Mouse (Mus musculus): Measurements from ENCODE around the gene Rnf38.

Gene Rnf38

DNA sequence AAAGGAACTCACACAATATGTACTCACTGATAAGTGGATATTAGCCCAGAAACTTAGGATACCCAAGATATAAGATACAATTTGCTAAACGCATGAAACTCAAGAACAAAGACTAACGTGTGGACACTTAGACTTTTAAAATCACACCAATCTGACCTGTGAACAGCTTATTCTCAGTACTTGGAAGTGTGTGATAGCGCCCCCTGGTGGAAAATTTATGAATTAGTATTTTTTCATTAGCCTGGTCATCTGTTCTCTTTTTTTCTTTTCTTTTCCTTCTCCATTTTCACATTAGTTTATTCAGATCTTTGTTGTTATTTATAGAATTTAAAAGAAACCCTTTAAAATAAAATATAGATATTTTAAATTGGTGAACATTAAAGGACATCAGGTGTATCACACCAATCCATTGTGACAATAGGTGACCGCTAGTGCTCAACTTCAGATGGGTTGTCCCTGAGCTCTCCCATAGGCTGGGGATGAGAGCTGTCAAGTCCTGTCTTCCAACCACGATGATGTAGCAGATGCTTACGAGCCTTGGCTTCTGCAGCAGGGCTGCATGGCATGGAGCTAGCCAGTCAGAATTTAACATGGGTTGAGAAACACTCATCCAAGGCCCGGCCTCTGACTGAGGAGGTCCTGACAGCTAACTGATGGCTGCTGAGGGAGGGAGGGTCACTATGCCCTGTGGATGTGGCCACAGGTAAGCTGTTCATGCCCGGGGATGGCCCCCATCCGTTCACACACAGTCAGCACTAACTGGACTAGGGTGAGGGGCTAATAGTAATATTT is 114.0 kb downstream of the Rnf38 start:
- in situ Hi-C loops (cut with MboI, MseI): loop anchor here (5.0 kb wide), 1 partner anchor 47 kb away; no protein-coding TSS in a partner anchor

- in situ Hi-C loops (cut with MboI, MseI): loop anchor here (5.0 kb wide), 1 partner anchor 43 kb away; no protein-coding TSS in a partner anchor
Measured at GRCm38 (mm10) chr4:44115046-44115445, 118.5 kb downstream of the Rnf38 start.

GRCm38 (mm10) chr4:44113393-44114138 is 120.0 kb downstream of the Rnf38 start:
- in situ Hi-C loops (cut with MboI, MseI): no loop called here

- in situ Hi-C loops (cut with MboI, MseI): no loop called here
Measured at GRCm38 (mm10) chr4:44112741-44113140, 120.8 kb downstream of the Rnf38 start.

GRCm38 (mm10) chr4:44110771-44111170 is 122.8 kb downstream of the Rnf38 start:
- in situ Hi-C loops (cut with MboI, MseI): no loop called here

- in situ Hi-C loops (cut with MboI, MseI): no loop called here
Measured at GRCm38 (mm10) chr4:44108297-44108696, 125.3 kb downstream of the Rnf38 start.

DNA sequence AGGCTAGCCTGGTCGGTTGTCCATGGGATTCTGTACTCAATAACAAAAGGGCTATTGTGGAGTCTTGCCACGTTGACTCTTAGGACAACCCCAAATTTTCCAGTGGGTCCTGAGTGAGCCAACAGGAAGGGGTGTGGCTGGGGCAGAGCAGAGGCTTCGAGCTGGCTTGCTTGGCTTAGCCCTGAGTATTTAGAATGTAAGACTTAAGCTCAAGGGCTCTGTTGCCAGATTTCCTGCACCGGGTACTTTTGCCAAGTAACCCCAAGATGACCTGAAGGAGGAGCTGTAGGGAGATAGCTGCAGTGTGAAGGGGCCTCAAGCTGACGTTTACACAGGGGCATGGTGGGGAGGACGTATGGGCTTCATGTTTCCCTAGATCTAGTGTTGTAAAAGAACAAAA is 126.2 kb downstream of the Rnf38 start:
- in situ Hi-C loops (cut with MboI, MseI): no loop called here

GRCm38 (mm10) chr4:44106297-44106821 is 127.2 kb downstream of the Rnf38 start:
- in situ Hi-C loops (cut with MboI, MseI): no loop called here

DNA sequence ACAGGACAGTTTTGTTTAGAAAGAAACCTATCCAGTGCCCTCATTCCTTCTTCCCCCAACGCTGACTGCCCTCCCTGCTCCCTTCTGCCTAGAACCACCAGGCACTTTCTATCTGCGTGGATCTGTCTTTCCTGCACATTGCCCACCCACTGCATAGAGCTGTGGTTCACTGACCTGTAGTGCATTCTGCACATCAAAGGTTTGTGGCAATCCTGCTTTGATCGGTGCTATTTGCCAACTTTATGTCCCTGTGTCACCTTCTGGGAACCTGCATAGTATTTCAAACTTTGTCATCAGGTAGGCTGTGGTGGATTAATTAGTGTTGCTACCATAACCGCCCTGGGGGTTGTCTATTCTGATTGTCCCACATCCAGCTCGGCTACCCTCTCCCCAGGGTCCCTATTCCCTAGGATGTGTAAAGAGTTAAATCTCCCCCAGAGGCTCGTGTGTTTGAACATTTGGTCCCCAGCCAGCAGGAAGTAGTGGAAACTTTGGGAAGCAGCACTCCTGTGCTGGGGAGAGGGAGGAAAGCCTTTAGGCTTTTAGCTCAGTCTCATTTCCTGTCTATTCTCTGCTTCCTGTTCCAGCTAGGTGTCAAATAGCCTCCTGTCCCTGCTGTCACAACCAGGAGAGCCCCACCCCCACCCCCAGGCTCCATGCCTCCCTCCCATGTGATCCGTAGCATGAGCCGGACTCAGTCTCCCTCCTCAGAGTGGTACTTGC is 129.2 kb downstream of the Rnf38 start:
- in situ Hi-C loops (cut with MboI, MseI): no loop called here

- in situ Hi-C loops (cut with MboI, MseI): no loop called here
Measured at GRCm38 (mm10) chr4:44103620-44104019, 130.0 kb downstream of the Rnf38 start.

- in situ Hi-C loops (cut with MboI, MseI): loop anchor here (10.0 kb wide), 1 partner anchor 947 kb away; no protein-coding TSS in a partner anchor
Measured at GRCm38 (mm10) chr4:44097576-44098335, 135.8 kb downstream of the Rnf38 start.

DNA sequence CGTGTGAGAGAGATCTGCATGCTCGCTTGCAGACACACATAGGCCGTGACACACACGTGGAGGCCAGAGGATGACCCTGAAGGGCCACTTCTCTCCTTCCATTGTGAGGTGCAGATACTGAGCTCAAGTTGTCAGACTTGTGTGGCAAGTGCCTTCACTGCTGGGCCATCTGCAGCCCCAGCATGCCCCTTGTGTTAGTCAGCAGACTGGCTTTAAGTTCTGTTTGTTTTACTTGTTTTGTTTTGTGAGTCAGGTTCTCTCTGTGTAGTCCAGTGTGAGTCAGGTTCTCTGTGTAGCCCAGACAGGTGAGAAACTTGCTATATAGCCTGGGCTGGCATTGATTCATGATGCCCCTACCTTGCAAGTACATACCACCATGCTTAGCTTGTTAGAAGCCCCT is 139.1 kb downstream of the Rnf38 start:
- in situ Hi-C loops (cut with MboI, MseI): loop anchor here (10.0 kb wide), 1 partner anchor 950 kb away; no protein-coding TSS in a partner anchor

GRCm38 (mm10) chr4:44092359-44092758 is 141.2 kb downstream of the Rnf38 start:
- in situ Hi-C loops (cut with MboI, MseI): loop anchor here (10.0 kb wide), 1 partner anchor 952 kb away; no protein-coding TSS in a partner anchor

DNA sequence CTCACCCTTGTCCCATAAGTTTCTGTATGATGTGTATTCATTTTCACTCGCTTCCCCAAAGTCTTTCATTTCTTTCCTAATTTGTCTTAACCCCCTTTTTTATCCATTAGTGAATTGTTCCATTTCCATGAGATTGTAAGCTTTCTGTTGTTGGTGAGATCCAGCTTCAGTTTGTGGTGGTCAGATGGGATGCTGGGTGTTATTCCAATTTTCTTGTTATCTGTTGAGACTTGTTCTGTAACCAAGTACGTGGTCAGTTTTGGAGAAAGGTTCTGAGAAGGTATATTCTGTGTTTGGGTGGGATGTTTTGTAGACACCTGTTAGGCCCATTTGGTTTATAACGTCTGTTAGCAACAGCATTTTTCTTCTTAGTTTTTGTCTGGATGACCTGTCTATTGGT is 148.0 kb downstream of the Rnf38 start:
- in situ Hi-C loops (cut with MboI, MseI): no loop called here

DNA sequence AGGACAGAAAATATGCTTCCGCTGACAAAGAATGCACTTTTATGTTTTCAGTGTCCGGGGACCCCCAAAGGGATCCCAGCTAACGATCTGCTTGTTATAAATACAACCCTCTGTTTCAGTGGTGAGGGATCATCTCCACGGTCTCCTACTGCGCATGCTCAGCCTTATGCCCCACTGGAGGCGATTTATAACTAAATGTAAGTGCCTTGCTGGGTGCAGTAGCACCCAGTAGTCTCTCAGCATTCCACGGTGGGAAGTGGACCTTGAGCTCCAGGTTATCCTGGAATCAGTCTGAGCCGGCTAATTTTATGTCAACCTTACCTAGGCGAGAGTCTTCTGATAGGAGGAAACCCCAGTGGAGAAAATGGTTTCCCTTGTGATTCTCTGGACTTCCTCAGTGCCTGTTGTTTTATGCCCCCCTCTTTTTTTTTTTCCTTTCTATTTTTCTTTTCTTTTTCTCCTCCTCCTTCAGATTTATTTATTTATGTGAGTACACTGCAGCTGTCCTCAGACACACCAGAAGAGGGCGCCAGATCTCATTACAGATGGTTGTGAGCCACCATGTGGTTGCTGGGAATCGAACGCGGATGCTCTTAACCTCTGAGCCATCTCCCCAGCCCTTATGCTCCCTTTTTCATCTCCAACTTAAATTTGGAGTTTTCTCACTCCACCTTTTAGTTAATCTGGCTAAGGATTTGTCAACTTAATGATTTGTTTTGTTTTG is 148.8 kb downstream of the Rnf38 start:
- in situ Hi-C loops (cut with MboI, MseI): no loop called here

GRCm38 (mm10) chr4:44083945-44084344 is 149.6 kb downstream of the Rnf38 start, which contains the start of gene Gne:
Gene Gne (minus strand): TSS chr4:44084177.
- in situ Hi-C loops (cut with MboI, MseI): no loop called here

DNA sequence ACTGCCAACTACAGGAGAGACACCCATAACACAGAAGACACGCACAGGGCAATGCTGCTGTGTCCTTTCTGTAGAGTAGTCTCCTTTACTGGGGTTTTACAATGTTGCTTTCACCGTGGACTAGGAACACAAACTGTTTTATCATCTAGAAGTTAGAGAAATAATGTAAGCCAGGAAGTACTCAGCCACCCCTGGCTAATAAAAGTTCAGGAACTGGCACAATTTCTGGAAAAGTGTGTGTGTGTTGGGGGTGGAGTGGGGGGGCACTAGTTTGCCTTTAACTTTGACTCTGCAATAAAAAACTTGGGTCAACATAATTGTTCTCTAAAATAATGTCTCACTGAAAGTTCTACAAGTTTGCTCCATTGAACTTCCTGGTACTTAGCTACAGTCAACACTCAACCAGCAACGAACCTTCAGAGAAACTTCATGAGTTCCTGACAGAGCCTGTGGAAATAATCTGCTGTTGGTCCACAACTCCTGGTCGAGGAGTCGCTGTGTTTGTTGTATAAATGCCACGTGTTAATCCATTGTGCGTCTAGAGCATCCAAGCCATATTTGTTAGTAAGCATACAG is 155.1 kb downstream of the Rnf38 start:
- in situ Hi-C loops (cut with MboI, MseI): no loop called here

Data from regulatory T cell (primary cell).